In the genomic region with DNA sequence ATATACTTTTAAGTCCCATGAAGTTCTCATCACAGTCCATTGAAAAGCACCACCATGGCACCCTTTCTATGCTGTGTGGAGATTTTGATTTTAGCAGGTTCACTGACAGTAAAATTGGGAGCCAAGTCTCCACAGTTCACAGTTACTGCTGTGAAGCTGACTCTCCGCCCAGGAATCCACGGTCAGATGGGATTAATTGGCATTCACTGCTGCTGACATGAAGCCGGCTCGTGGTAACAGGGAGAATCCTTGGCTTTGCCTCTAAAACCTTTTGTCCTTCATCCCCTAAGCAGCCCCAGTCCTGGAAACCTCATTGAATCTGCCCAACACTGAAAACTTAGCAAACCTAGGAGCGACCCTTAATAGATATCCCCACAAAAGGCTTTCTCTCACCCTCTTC, we compare ENCODE assay signal across 19 mouse cellular contexts. TPM values are rescaled to one million over a fixed set of nuclear protein-coding genes. Genes with fewer than 3 reads are reported as not detected.
DNase-seq lines count a peak whose midpoint lies in the region; TF ChIP-seq lines count a peak whose summit lies in the region.
"Had no signal": no experiment of that assay in that cellular context is flagged by ENCODE, and none has a peak within 500 bp of the region (broad histone marks: within the 10 kb centered on the region; RNA-seq: fewer than 3 reads in every experiment).

No protein-coding gene starts in this region.

- intact Hi-C loops in gastrocnemius, postnatal 36 days (cut with DNase I), result no loop called here
- intact Hi-C loops in left cerebral cortex, postnatal 4 days (cut with DNase I), result no loop called here

- no peak for TF ChIP-seq POLR2A in lung, adult 2 months (IDR thresholded peaks at IDR 0.05; ENCODE audit: borderline replicate concordance, extremely low read depth, low read depth, low read length)

- no peak for TF ChIP-seq CTCF in lung, adult 2 months (IDR thresholded peaks at IDR 0.05; ENCODE audit: insufficient read depth, low read length)

- H3K4me3 ChIP-seq in lung, adult 2 months (replicated peaks; ENCODE audit: extremely low read depth, low read depth, low read length), result no peak overlapping the region
- H3K4me3 ChIP-seq: embryonic facial prominence, embryonic 12.5 days; left cerebral cortex, adult 2 months; limb, embryonic 13.5 days; liver, embryonic 15.5 days; midbrain, embryonic 13.5 days had no signal

- 88% methylated on average over 5 of the region's 5 CpGs for WGBS in lung, adult 2 months

- peak; percentile 16 for DNase-seq in gastrocnemius, adult 18-20 months (ENCODE audit: low spot score)
- DNase-seq in gastrocnemius, postnatal 36 days, result no peak
- peak; percentile 48 for DNase-seq in left cerebral cortex, postnatal 4 days
- no peak for DNase-seq in left cerebral cortex, adult 11 months (ENCODE audit: low spot score)
- DNase-seq in cerebellum, adult 11 months, result peak; percentile 25
- peak; percentile 71 to 74 for DNase-seq in cerebellum, postnatal 25 days
- no peak for DNase-seq in lung, adult 2 months
- no peak for DNase-seq in urinary bladder, postnatal 10 days (ENCODE audit: low spot score)
- DNase-seq: forebrain, postnatal 0 days; kidney, adult 8-10 months; kidney, postnatal 36 days; lung, postnatal 36 days; right cerebral cortex, postnatal 25 days; thymus, postnatal 36 days had no signal

- no peaks in the 10 kb centered on the region; the same call in 1 of the 2 replicates for H3K4me1 ChIP-seq in lung, adult 2 months (ENCODE audit: control insufficient read depth, insufficient read depth, low read length)
- H3K4me1 ChIP-seq: embryonic facial prominence, embryonic 12.5 days; liver, embryonic 15.5 days; midbrain, embryonic 13.5 days had no signal

RNA-seq across cellular contexts. Expression of a gene that starts 17.9 kb away (rescaled TPM):
- 10 to 100 TPM; 39.6 to 46.6 TPM for total RNA-seq in gastrocnemius, adult 18-20 months (2021)
- 10 to 100 TPM; 19.0 to 31.3 TPM for total RNA-seq in gastrocnemius, postnatal 36 days (2021)
- total RNA-seq in left cerebral cortex, postnatal 4 days (2021), result 1 to 10 TPM; 7.3 to 8.5 TPM
- 10.4 and 10.6 TPM in 2 replicates for polyA plus RNA-seq in lung, adult 2 months (2012; rRNA removed)

RNA-seq across cellular contexts. Expression of a gene that starts 49.4 kb away (rescaled TPM):
- 10 to 100 TPM; 12.5 to 16.7 TPM for total RNA-seq in gastrocnemius, adult 18-20 months (2021)
- 10 to 100 TPM in 1 of 2 experiments, 1 to 10 TPM in 1; 9.5 to 14.2 TPM for total RNA-seq in gastrocnemius, postnatal 36 days (2021)
- 10 to 100 TPM; 45.0 to 48.1 TPM for total RNA-seq in left cerebral cortex, postnatal 4 days (2021)
- 15.2 and 18.1 TPM in 2 replicates for polyA plus RNA-seq in lung, adult 2 months (2012; rRNA removed)

Comparison
In these comparisons a context has a peak if more than half of its experiments do, and no peak if none do; other contexts are left out.
1. DNase-seq: peak in gastrocnemius, adult 18-20 months (single experiment), left cerebral cortex, postnatal 4 days (single experiment), cerebellum, adult 11 months (single experiment) and cerebellum, postnatal 25 days (2 of 2); none in gastrocnemius, postnatal 36 days (0 of 2), left cerebral cortex, adult 11 months (single experiment), lung, adult 2 months (single experiment) and urinary bladder, postnatal 10 days (single experiment).